Mouse (Mus musculus) cerebellum, adult 2 months (tissue): Measurements from ENCODE around the gene Ifrd2.

Experiments
- CTCF ChIP-seq: fragments of 200-500 bp; IDR thresholded peaks from 2 replicates; pipeline ENCODE4 v1.5.1; 2011; ENCODE audit warnings: low read depth, mild to moderate bottlenecking, control low read depth, low read length, moderate library complexity, borderline replicate concordance; ENCODE audit not compliant: insufficient read depth
- POLR2A ChIP-seq: fragments of 200-500 bp; IDR thresholded peaks from 2 replicates; pipeline ENCODE4 v1.6.1; 2011; ENCODE audit warnings: low read length, control low read depth, borderline replicate concordance; ENCODE audit not compliant: insufficient read depth

GRCm38 (mm10) chr9:107635279-107636028 is 48.0 kb downstream of the Ifrd2 start, which contains the start of gene Gnai2:
- TF ChIP-seq CTCF, result no peak
- peak; percentile 63; the same call in 1 of the 2 replicates for TF ChIP-seq POLR2A
